Mouse (Mus musculus): ENCODE results near the gene Ankrd55. TPM values are rescaled to one million over a fixed set of nuclear protein-coding genes. Genes with fewer than 3 reads are reported as not detected.

The Ankrd55 gene
- total RNA-seq, 2 experiments from 2014 or later: 4.7 to 6.5 TPM

DNA sequence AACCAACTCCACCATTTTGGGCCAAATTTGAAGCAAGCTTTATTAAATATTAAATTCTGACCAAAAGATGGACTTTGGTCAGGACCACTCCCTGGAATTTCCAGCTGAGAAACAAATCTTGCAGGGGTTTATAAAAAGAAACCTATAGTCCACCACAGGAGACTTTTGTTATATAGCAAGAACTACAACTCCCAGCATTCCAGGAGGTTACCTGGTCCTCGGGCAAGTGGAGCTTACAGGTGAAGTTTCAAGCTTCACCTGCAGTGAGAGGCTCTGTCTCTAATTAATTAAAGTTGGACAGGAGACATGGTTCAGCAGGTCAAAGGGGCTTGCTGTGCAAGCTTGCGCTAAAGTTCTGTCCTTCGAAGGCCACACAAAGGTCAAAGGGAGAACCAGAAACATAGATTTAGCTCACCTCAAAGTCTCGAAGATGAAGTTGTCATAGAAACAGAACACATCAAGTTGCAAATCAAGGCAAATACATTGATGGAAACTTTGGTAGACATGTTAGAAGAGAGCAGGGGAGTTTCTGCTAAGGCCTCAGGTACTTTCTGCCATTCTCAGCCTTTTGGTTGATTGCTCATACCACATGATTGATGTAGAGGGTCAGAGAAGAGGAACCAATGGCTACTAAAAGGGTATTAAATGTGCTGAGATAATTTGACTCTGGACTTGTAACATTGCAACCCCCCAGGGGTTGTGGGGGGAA lies 78.2 kb downstream of the Ankrd55 start:
- intact Hi-C loops (cut with DNase I): no loop called here
- no peak for DNase-seq

DNA sequence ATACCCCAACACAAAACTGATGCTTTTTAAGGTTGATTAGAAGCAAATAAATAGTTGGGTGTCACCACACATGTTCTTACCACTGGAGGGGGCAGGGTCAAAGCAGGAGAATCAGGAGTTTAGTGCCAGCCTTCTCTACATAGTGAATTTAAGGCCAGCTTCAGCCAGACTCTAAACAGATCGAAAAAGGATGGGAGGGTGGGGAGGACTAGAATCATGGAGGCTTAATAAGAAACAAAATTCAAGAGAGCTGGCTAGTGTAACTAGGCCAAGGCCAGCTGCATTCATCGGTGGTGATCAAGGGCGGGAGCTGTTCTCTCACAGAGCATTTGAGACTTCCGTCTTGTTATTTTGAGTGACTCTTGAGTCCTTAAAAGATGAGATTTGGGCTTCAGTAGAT lies 83.5 kb downstream of the Ankrd55 start:
- no peak for DNase-seq
- intact Hi-C loops (cut with DNase I): no loop called here

- intact Hi-C loops (cut with DNase I): no loop called here
- peak; percentile 49 for DNase-seq
These were observed 87.5 kb downstream of the Ankrd55 start for GRCm38 (mm10) chr13:112375766-112376165.

DNA sequence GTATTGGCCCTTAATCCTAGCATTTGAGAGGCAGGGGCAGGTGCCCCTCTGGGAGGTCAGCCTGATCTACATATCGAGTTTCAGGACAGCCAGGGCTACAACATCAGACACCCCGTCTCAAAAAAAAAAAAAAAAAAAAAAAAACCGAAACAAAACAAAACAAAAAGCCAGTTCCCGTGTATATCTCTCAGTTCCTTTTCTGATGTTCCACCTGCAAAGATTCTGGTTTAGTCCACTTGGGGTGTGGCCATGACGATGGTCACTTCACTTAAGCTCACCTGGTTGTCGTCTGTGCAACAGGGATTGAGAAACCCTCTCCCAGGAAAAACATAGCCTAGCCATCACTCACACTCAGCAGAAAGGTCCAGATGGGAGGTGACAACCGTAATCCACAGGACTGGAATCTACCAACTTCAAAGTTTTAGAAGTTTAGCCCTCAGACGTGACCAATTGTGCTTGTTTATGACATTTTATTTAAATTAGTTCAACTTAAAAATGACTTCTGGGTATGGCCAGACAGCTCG lies 90.6 kb downstream of the Ankrd55 start:
- no peak for DNase-seq
- intact Hi-C loops (cut with DNase I): no loop called here

DNA sequence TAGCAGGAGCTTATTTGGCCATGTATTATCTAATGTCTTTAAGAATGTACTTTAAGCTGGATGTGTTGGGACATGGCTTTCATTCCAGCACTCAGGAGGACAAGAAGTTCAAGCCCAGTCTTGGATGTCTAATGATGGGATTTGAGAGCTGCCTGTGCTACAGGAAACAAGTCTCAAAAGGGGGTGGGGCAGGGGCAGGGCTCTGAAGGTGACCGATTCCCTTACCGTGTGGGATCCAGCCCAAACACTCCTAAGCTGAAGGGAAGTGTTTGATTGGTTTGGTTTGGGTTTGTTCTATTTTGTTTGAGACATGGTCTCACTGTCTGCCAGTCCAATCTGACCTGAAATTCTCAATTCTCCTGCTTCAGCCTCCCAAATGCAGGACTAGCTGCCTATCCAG lies 93.2 kb downstream of the Ankrd55 start:
- intact Hi-C loops (cut with DNase I): no loop called here
- DNase-seq: no peak

- DNase-seq: no peak
- intact Hi-C loops (cut with DNase I): no loop called here
These were observed 94.2 kb downstream of the Ankrd55 start for GRCm38 (mm10) chr13:112382457-112382856.

- intact Hi-C loops (cut with DNase I): no loop called here
- no peak for DNase-seq
These were observed 94.7 kb downstream of the Ankrd55 start for GRCm38 (mm10) chr13:112382956-112383355.

DNA sequence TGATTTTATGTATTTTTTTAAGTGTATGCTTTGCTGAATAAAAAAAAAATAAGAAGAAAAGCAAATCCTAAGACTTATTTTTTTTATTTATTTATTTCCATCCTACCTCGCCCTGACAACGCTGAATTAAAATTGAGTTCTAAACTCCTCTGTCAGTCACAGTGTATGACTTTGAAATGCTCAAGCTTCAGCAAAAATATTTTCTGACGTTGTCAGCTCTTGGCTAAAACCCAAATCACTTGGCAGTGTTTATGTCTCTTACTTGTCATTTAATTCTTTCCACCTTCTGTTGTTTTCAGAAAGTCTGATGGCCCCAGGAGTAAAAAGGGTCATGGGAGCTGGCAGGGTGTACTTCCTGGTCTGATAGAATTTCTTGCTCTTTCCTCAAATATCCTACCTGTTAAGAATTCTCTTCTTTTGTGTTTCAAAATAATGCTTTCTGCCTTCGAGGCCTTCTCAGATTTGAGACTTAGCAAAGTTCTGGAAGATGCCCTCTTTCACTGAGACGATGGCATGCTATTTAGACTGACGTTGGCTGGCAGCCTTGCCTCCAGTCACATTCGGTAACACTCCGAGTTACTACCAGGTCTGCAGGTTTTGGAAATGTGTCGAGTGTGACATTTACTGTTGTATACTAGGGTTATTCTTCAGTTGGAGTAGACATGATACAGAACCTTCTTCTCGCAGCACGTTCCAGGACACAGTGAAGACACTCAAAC lies 95.8 kb downstream of the Ankrd55 start:
- DNase-seq: no peak
- intact Hi-C loops (cut with DNase I): no loop called here

GRCm38 (mm10) chr13:112385040-112385439 lies 96.8 kb downstream of the Ankrd55 start:
- intact Hi-C loops (cut with DNase I): no loop called here
- no peak for DNase-seq

DNA sequence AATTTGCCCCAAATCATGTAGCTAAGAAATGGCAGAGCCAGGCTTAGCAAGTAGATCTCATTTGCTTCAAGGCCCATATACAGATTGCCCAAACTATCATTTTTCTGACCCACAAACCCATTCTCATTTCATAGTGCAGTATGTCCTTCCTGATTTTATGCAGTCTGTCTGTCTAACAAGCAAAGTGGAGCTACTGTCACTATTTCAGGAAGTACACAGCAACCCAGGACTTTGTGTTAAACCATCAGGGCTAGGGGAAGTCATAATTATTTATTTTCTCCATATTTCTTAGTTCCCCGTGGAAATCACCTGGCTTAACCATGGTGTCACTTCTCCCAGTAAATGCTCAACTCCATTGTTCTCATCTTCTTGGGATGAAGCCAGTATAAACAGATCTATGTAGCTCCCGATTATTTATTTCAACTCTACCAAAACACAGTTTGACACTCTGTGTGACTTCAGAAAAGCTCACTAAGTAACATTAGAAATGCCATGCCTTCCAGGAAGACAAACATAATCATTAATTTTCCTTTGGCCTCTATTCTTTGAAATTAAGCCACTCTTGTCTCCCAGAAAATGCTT lies 98.3 kb downstream of the Ankrd55 start:
- intact Hi-C loops (cut with DNase I): no loop called here
- no peak for DNase-seq

DNA sequence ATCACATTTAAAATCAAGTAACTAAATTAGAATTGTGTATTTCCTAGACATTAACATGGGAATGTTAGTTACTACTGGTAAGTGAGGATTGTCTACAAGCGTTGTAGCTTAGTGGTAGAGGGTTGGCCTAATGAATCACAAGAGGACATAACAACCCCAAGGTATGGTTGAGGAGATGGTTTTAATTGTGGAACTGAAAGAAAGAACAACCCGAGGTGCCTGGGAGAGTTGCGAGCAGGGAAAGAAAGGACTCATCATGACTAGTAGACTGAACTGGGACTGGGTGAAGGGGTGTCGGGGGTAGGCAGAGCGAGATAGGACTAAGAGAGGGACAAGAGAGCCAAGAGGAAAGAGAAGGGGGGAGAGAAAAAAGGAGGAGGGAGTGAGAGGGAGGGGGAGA lies 99.0 kb downstream of the Ankrd55 start:
- intact Hi-C loops (cut with DNase I): no loop called here

GRCm38 (mm10) chr13:112388176-112388575 lies 99.9 kb downstream of the Ankrd55 start:
- intact Hi-C loops (cut with DNase I): no loop called here
- no peak for DNase-seq

More for the DNA sequence above, 99.0 kb downstream of the Ankrd55 start:
- DNase-seq: no peak

DNA sequence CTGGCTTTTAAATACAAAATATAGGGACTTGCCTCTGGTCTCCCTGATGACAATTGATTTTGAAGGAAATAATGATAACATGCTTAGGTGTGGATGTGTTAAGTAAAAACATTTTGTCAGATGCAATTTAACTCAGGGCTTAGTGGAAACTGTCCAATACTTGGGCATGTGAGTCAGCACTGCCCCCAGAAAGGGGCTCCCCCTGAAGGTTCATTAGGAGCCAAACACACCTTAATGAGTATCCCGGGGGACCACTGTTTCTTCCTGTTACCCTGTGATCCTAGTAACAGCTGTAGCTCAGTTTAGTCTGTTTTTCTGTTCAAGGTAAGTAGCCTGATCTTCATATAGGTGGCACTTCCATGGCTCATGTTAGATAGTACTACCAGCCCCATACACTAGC lies 102.0 kb downstream of the Ankrd55 start:
- intact Hi-C loops (cut with DNase I): no loop called here
- DNase-seq: no peak

DNA sequence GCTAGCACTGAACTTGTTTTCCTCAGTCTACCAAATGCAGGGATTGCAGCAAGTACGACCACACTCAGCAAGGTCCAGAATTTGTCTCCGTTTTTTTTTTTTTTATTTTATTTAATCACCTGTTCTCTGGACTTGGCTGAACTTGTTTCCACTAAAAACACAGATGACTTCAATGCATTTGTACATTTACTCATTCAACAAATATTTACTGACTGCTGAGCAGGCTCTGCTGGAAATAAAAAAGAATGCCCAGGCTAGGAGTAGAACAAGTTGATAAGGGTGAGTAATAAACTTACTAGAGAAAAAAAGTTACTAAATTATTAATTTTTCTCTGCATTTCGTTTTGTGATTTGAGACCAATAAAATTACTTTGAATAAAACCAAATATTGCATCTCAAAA lies 103.1 kb downstream of the Ankrd55 start:
- DNase-seq: no peak
- intact Hi-C loops (cut with DNase I): no loop called here

DNA sequence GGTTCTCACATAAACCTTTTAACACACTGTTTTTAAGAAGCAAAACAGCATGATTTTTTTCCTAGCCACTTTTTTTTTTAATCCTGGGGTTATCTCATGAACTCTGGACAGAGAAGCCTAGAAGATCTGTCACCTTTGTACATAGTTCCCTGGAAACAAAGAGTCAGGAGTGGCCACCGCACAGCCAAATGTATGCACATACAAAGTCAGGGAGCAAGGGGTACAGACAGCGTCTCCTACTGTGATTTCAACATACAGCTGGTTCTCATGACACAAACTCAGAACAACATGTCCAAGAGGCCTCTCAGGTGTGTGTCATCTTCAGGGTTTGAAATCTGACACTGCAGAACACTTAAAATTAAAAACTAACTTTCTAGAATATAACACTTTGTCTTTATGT lies 105.1 kb downstream of the Ankrd55 start:
- intact Hi-C loops (cut with DNase I): no loop called here
- no peak for DNase-seq

GRCm38 (mm10) chr13:112394271-112394670 lies 106.0 kb downstream of the Ankrd55 start:
- intact Hi-C loops (cut with DNase I): no loop called here
- DNase-seq: no peak

DNA sequence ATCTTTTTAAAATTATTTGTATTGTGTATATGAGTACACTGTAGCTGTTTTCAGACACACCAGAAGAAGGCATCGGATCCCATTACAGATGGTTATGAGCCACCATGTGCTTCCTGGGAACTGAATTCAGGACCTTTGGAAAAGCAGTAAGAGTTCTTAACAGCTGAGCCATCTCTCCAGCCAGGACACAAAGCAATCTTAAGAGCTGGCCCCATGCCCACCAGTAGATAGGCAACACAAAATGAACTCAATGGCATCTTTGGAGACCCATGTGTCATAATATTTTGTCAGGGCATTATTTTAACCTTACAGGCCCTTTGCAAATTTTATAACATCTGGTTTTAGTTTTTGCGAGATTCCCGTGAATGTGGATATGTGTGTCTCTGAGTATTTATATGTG lies 116.5 kb downstream of the Ankrd55 start:
- DNase-seq: no peak
- intact Hi-C loops (cut with DNase I): no loop called here

GRCm38 (mm10) chr13:112405184-112405583 lies 116.9 kb downstream of the Ankrd55 start:
- intact Hi-C loops (cut with DNase I): no loop called here
- no peak for DNase-seq

DNA sequence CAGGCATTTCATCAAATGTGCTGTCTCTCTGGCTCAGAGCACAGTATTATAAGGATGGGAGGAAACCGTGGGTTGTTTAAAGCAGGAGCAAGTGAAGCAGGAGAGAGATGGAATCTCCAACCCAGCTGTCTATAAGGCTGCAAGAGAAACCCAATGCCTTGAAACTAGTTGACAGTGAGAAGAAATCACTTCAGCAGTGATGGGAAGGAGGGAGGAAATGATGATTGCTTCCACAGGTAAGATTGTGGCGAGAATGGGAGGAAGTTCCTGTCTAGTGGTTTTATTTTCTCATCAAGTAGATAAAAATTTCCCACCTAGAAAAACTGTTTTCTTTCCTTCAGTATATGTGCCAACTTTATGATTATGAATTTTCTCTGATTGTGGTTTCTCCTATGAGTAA lies 118.4 kb downstream of the Ankrd55 start:
- DNase-seq: no peak
- intact Hi-C loops (cut with DNase I): no loop called here

- no peak for DNase-seq
- intact Hi-C loops (cut with DNase I): no loop called here
These were observed 119.0 kb downstream of the Ankrd55 start for GRCm38 (mm10) chr13:112407181-112407700.

GRCm38 (mm10) chr13:112407776-112408490 lies 119.7 kb downstream of the Ankrd55 start:
- no peak for DNase-seq

More at GRCm38 (mm10) chr13:112407776-112408490, 119.7 kb downstream of the Ankrd55 start:
- intact Hi-C loops (cut with DNase I): no loop called here

Measured in left cerebral cortex, postnatal 4 days (tissue).